Mouse (Mus musculus): ENCODE measurements around the gene Kdm6a.

GRCm38 (mm10) chrX:18179492-18179891, 17.1 kb downstream of the Kdm6a start:
- no peak for TF ChIP-seq GATA1 (IDR thresholded peaks at IDR 0.05; ENCODE audit: borderline replicate concordance, low read length)
- TF ChIP-seq FLI1 (IDR thresholded peaks at IDR 0.05; ENCODE audit: low read length), result no peak

All from megakaryocyte, embryonic 14.5 days (primary cell).